Mouse (Mus musculus) CH12.LX (cell line): ENCODE data around the gene Pde3a. TPM values are rescaled to one million over a fixed set of nuclear protein-coding genes. Genes with fewer than 3 reads are reported as not detected.

Experiments used
- DNase-seq: peaks from one replicate; pipeline ENCODE4 v3.0.0-alpha.2; 2013; ENCODE audit errors: extremely low read depth
- H3K27ac ChIP-seq: 2 replicates; pipeline ENCODE4 v1.5.1; 2012; ENCODE audit warnings: low read depth, mild to moderate bottlenecking, control low read depth, moderate library complexity; ENCODE audit not compliant: insufficient read depth
- H3K27me3 ChIP-seq: replicated peaks from 2 replicates; pipeline ENCODE3; 2012; ENCODE audit warnings: inconsistent platforms
- H3K36me3 ChIP-seq, 2 experiments: replicated peaks in 1 of 2; 2 replicates each; pipeline versions ENCODE3 to v1.6.1; 2012; ENCODE audit warnings: inconsistent platforms in 1 of 2, low read length in 1 of 2, mild to moderate bottlenecking in 1 of 2, mixed read lengths in 1 of 2, moderate library complexity in 1 of 2; ENCODE audit not compliant: control insufficient read depth in 1 of 2, insufficient read depth in 1 of 2
- H3K4me1 ChIP-seq, 2 experiments: 2 replicates each; pipeline ENCODE4 v1.6.1; 2012; ENCODE audit warnings: inconsistent platforms in 1 of 2, moderate library complexity in 1 of 2; ENCODE audit not compliant: insufficient read depth in 2 of 2, control insufficient read depth in 1 of 2
- H3K4me2 ChIP-seq: 2 replicates; pipeline ENCODE4 v1.6.1; 2012; ENCODE audit warnings: low read depth, mild to moderate bottlenecking, control low read depth; ENCODE audit not compliant: poor library complexity, insufficient read depth, severe bottlenecking
- H3K4me3 ChIP-seq, 3 experiments: fragments of 150-350 bp in 1 of 3; sonication (generic) in 1 of 3; replicated peaks in 1 of 3; 2 replicates each; pipeline versions ENCODE3 to v1.5.1; 2011 to 2012; ENCODE audit warnings: low read depth in 2 of 3, low read length in 2 of 3, mild to moderate bottlenecking in 2 of 3, moderate library complexity in 2 of 3, control low read depth in 1 of 3, improper control_type of control experiment in 1 of 3, inconsistent platforms in 1 of 3, mixed read lengths in 1 of 3; ENCODE audit not compliant: poor library complexity in 1 of 3
- H3K79me2 ChIP-seq: replicated peaks from 2 replicates; pipeline ENCODE4 v1.6.1; 2012; ENCODE audit warnings: mild to moderate bottlenecking, moderate library complexity; ENCODE audit not compliant: control insufficient read depth, poor library complexity, insufficient read depth, severe bottlenecking; ENCODE audit errors: extremely low read depth
- H3K9ac ChIP-seq: 2 replicates; pipeline ENCODE4 v1.6.1; 2012; ENCODE audit warnings: low read depth, mild to moderate bottlenecking, control low read depth, moderate library complexity; ENCODE audit not compliant: insufficient read depth
- H3K9me3 ChIP-seq: replicated peaks from 2 replicates; pipeline ENCODE3; 2012; ENCODE audit warnings: low read length, inconsistent platforms, mixed read lengths
- CHD1 ChIP-seq: IDR thresholded peaks from 2 replicates; pipeline ENCODE4 v1.6.1; 2012; ENCODE audit warnings: low read depth, low read length, improper control_type of control experiment, inconsistent platforms
- CTCF ChIP-seq, 2 experiments: IDR thresholded peaks in 1 of 2; conservative IDR thresholded peaks in 1 of 2; 2 replicates each; pipeline ENCODE4 v1.5.1; 2011 to 2012; ENCODE audit warnings: low read depth in 2 of 2, low read length in 2 of 2, improper control_type of control experiment in 1 of 2, inconsistent platforms in 1 of 2, mild to moderate bottlenecking in 1 of 2, moderate library complexity in 1 of 2
- E2F4 ChIP-seq: IDR thresholded peaks from 2 replicates; pipeline ENCODE4 v1.6.1; 2011; ENCODE audit warnings: low read depth, low read length, improper control_type of control experiment; ENCODE audit not compliant: insufficient replicate concordance
- EP300 ChIP-seq: IDR thresholded peaks from 2 replicates; pipeline ENCODE4 v1.6.1; 2011; ENCODE audit warnings: low read length, improper control_type of control experiment
- GABPA ChIP-seq: IDR thresholded peaks from 2 replicates; pipeline ENCODE4 v1.6.1; 2012; ENCODE audit warnings: low read depth, low read length, improper control_type of control experiment, inconsistent platforms; ENCODE audit not compliant: insufficient replicate concordance
- HCFC1 ChIP-seq: IDR thresholded peaks from 2 replicates; pipeline ENCODE4 v1.6.1; 2012; ENCODE audit warnings: low read depth, mild to moderate bottlenecking, inconsistent platforms, low read length, improper control_type of control experiment
- KAT2A ChIP-seq: IDR thresholded peaks from 2 replicates; pipeline ENCODE4 v1.6.1; 2012; ENCODE audit warnings: low read length, improper control_type of control experiment, inconsistent platforms; ENCODE audit not compliant: insufficient replicate concordance
- MAZ ChIP-seq: IDR thresholded peaks from 2 replicates; pipeline ENCODE4 v1.6.1; 2012; ENCODE audit warnings: low read depth, mild to moderate bottlenecking, inconsistent platforms, low read length, improper control_type of control experiment, moderate library complexity
- MXI1 ChIP-seq: IDR thresholded peaks from 2 replicates; pipeline ENCODE4 v1.6.1; 2011; ENCODE audit warnings: mild to moderate bottlenecking, low read depth, low read length, improper control_type of control experiment
- NELFE ChIP-seq: IDR thresholded peaks from 2 replicates; pipeline ENCODE4 v1.6.1; 2011; ENCODE audit warnings: low read depth, low read length, improper control_type of control experiment
- NRF1 ChIP-seq: IDR thresholded peaks from 2 replicates; pipeline ENCODE4 v1.6.1; 2014; ENCODE audit warnings: low read depth, mild to moderate bottlenecking, inconsistent platforms, low read length, improper control_type of control experiment, moderate library complexity
- PAX5 ChIP-seq: IDR thresholded peaks from 2 replicates; pipeline ENCODE4 v1.6.1; 2012; ENCODE audit warnings: low read length, inconsistent platforms, mixed read lengths
- POLR2A ChIP-seq: IDR thresholded peaks from 2 replicates; pipeline ENCODE4 v1.6.1; 2011; ENCODE audit warnings: low read depth, mild to moderate bottlenecking, improper control_type of control experiment, low read length
- RCOR1 ChIP-seq: conservative IDR thresholded peaks from 2 replicates; pipeline ENCODE4 v1.6.1; 2012; ENCODE audit warnings: low read depth, mild to moderate bottlenecking, inconsistent platforms, low read length, improper control_type of control experiment
- SIN3A ChIP-seq: IDR thresholded peaks from 2 replicates; pipeline ENCODE4 v1.6.1; 2012; ENCODE audit warnings: low read length, improper control_type of control experiment, inconsistent platforms
- SMC3 ChIP-seq: IDR thresholded peaks from 2 replicates; pipeline ENCODE4 v1.6.1; 2011; ENCODE audit warnings: low read depth, low read length, improper control_type of control experiment
- UBTF ChIP-seq: IDR thresholded peaks from 2 replicates; pipeline ENCODE4 v1.6.1; 2012; ENCODE audit warnings: low read depth, mild to moderate bottlenecking, inconsistent platforms, low read length, improper control_type of control experiment, moderate library complexity
- ZKSCAN1 ChIP-seq: IDR thresholded peaks from 2 replicates; pipeline ENCODE4 v1.6.1; 2012; ENCODE audit warnings: low read depth, inconsistent platforms, low read length, improper control_type of control experiment, borderline replicate concordance
- ZNF384 ChIP-seq: IDR thresholded peaks from 2 replicates; pipeline ENCODE4 v1.6.1; 2012; ENCODE audit warnings: low read depth, low read length, improper control_type of control experiment, inconsistent platforms
- dilution Hi-C: fragments of 300-500 bp; cut with MboI; formaldehyde crosslinking; loops from 2 replicates; pipeline ENCODE4 v1.14.3; 2020; ENCODE audit warnings: low sequenced_read_pairs; ENCODE audit not compliant: extremely low pct_unique_long_range_greater_than_20kb, extremely low pct_ligation_motif_present
- in situ Hi-C: fragments of 300-500 bp; cut with MboI; formaldehyde crosslinking; loops from 3 replicates; pipeline ENCODE4 v1.14.3; 2019; ENCODE audit warnings: low sequenced_read_pairs, low pct_ligation_motif_present, low pct_unique_long_range_greater_than_20kb, mixed read lengths
- polyA plus RNA-seq: library from polyadenylated mRNA; unstranded; fragments of >175 nt; gene quantifications from 2 replicates; pipeline ENCODE4 v1.2.1, GENCODE M21; 2012; ENCODE audit warnings: low read depth; ENCODE audit not compliant: insufficient read length
- total RNA-seq, 2 experiments: library from RNA; depleted of rRNA; stranded (reverse); fragments of 300-350 nt in 1 of 2; fragments of >200 nt in 1 of 2; gene quantifications; 2 replicates each; pipeline ENCODE4 v1.2.3; 2012 to 2014

The Pde3a gene
- total and polyA plus RNA-seq, 3 experiments = under 0.01 to 0.04 (median 0.03) TPM

- no peak for DNase-seq
- Histone ChIP-seq H3K9ac (no peak overlapping the region), H3K27ac (no peak overlapping the region), H3K4me2 (no peak overlapping the region), H3K36me3 (no peaks in the 10 kb centered on the region), H3K4me1 (no peaks in the 10 kb centered on the region), H3K9me3 (peaks cover 9% of the 10 kb centered on the region), H3K79me2 (no peaks in the 10 kb centered on the region), H3K27me3 (no peaks in the 10 kb centered on the region), H3K4me3 (no peak overlapping the region)
- in situ Hi-C loops = loop anchor here (25.0 kb wide), 1 partner anchor 487 kb away; no protein-coding TSS in a partner anchor
- dilution Hi-C loops = no loop called here
- TF ChIP-seq MXI1 (no peak), MAZ (no peak), EP300 (no peak), SMC3 (no peak), E2F4 (no peak), NRF1 (no peak), KAT2A (no peak), ZNF384 (no peak), SIN3A (no peak), NELFE (no peak), RCOR1 (no peak), HCFC1 (no peak), UBTF (no peak), ZKSCAN1 (no peak), PAX5 (no peak)
Observed at GRCm38 (mm10) chr6:141249585-141250295, 671 bp downstream of the Pde3a start.

- no peak for DNase-seq
- Histone ChIP-seq H3K9me3 (peaks cover 9% of the 10 kb centered on the region), H3K27me3 (no peaks in the 10 kb centered on the region), H3K4me1 (no peaks in the 10 kb centered on the region), H3K27ac (no peak overlapping the region), H3K79me2 (no peaks in the 10 kb centered on the region), H3K9ac (no peak overlapping the region), H3K4me3 (no peak overlapping the region), H3K36me3 (no peaks in the 10 kb centered on the region), H3K4me2 (no peak overlapping the region)
- TF ChIP-seq RCOR1 (no peak), CHD1 (no peak), GABPA (no peak), ZNF384 (no peak), POLR2A (no peak), CTCF (conservative IDR thresholded peaks at IDR 0.05 in 1 of 2, IDR thresholded peaks at IDR 0.05 in 1 of 2; ENCODE audit: low read depth in 2 of 2, low read length in 2 of 2) (no peak), HCFC1 (no peak), MXI1 (no peak)
- dilution Hi-C loops (no loop called here), in situ Hi-C loops (no loop called here)
Observed at GRCm38 (mm10) chr6:141250296-141250629, 1.2 kb downstream of the Pde3a start.
